Mouse (Mus musculus): ENCODE data around the gene Fermt3. TPM values are rescaled to one million over a fixed set of nuclear protein-coding genes. Genes with fewer than 3 reads are reported as not detected.
A peak's percentile ranks its signal among the peaks of the same experiment; 100 is the strongest.

Fermt3 gene
- polyA plus RNA-seq, 1 experiment from 2014 or later, result 8.0 TPM

DNA sequence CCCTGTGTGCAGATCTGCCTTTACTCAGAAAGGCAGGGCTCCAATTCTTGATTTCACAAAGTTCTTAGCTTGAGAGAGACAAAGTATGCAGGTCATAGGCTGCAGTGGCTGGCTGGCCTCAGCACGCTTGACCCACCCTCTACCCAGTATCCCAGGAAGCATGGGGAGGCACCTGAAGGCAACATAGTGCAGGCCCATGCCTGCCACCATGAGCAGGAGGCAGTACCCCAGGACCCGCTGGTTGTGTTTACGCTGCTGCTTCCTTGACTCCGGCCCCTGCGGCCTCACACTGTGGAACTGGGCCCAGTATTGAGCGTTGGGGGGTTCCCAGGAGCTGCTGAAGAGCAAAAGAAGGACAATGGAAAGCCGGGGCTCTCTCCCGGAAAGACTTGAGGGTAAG is 30.0 kb downstream of the Fermt3 start:
- no peak for ATAC-seq (replicated peaks; ENCODE audit: low FRiP score)

GRCm38 (mm10) chr19:6987904-6988285 is 31.4 kb downstream of the Fermt3 start:
- peak; percentile 4; the same call in 1 of the 2 replicates for ATAC-seq (replicated peaks; ENCODE audit: low FRiP score)
- Histone ChIP-seq H3K4me2 (ENCODE audit: low read depth, low read length, severe bottlenecking) (peak overlapping the region; percentile 96), H3K9me3 (ENCODE audit: control insufficient read depth, low read length) (no peaks in the 10 kb centered on the region), H3K27me3 (ENCODE audit: control insufficient read depth, insufficient read depth, low read length) (no peaks in the 10 kb centered on the region), H3K4me1 (replicated peaks; ENCODE audit: control insufficient read depth, insufficient read depth, low read length) (peaks cover 12% of the 10 kb centered on the region), H3K36me3 (ENCODE audit: control insufficient read depth, insufficient read depth, low read length) (peaks cover 3% of the 10 kb centered on the region; the same call in 1 of the 2 replicates), H3K9ac (ENCODE audit: low read length) (peak overlapping the region; percentile 89), H3K27ac (ENCODE audit: low read depth, low read length) (0 out of 2 replicates have a peak overlapping the region, but pooled peaks have one; percentile 12), H3K4me3 (ENCODE audit: low read depth, low read length) (peak overlapping the region; percentile 87)
- 8% methylated on average over 8 of the region's 8 CpGs for WGBS
- no peak for DNase-seq (ENCODE audit: low spot score)

More for the DNA sequence above, 30.0 kb downstream of the Fermt3 start:
- Histone ChIP-seq H3K4me1 (replicated peaks; ENCODE audit: control insufficient read depth, insufficient read depth, low read length) (peaks cover 16% of the 10 kb centered on the region), H3K9me3 (ENCODE audit: control insufficient read depth, low read length) (no peaks in the 10 kb centered on the region), H3K27ac (ENCODE audit: low read depth, low read length) (no peak overlapping the region), H3K4me2 (ENCODE audit: low read depth, low read length, severe bottlenecking) (no peak overlapping the region), H3K4me3 (ENCODE audit: low read depth, low read length) (no peak overlapping the region), H3K9ac (ENCODE audit: low read length) (no peak overlapping the region), H3K27me3 (ENCODE audit: control insufficient read depth, insufficient read depth, low read length) (no peaks in the 10 kb centered on the region), H3K36me3 (ENCODE audit: control insufficient read depth, insufficient read depth, low read length) (peaks cover 3% of the 10 kb centered on the region; the same call in 1 of the 2 replicates)
- no peak for DNase-seq (ENCODE audit: low spot score)
- WGBS, result 83% methylated on average over 8 of the region's 8 CpGs

GRCm38 (mm10) chr19:6987061-6987903 is 32.0 kb downstream of the Fermt3 start, which contains the start of gene Vegfb:
Vegfb (minus strand) TSS chr19:6987651.
- peak; percentile 60 for ATAC-seq (replicated peaks; ENCODE audit: low FRiP score)
- peak within 1 kb of the TSS; percentile 87 for H3K4me3 ChIP-seq (ENCODE audit: low read depth, low read length)
- peaks cover 3% of the 10 kb centered on the region; the same call in 1 of the 2 replicates for H3K36me3 ChIP-seq (ENCODE audit: control insufficient read depth, insufficient read depth, low read length)
- peaks cover 10% of the 10 kb centered on the region for H3K4me1 ChIP-seq (replicated peaks; ENCODE audit: control insufficient read depth, insufficient read depth, low read length)
- DNase-seq (ENCODE audit: low spot score), result peak; percentile 84
- peak within 1 kb of the TSS; percentile 96 for H3K4me2 ChIP-seq (ENCODE audit: low read depth, low read length, severe bottlenecking)
- peak within 1 kb of the TSS; percentile 89 for H3K9ac ChIP-seq (ENCODE audit: low read length)
- 1% methylated on average over 75 of the region's 85 CpGs for WGBS
- H3K9me3 ChIP-seq (ENCODE audit: control insufficient read depth, low read length), result no peaks in the 10 kb centered on the region
- no peaks in the 10 kb centered on the region for H3K27me3 ChIP-seq (ENCODE audit: control insufficient read depth, insufficient read depth, low read length)
- H3K27ac ChIP-seq (ENCODE audit: low read depth, low read length), result peak within 1 kb of the TSS; percentile 72

DNA sequence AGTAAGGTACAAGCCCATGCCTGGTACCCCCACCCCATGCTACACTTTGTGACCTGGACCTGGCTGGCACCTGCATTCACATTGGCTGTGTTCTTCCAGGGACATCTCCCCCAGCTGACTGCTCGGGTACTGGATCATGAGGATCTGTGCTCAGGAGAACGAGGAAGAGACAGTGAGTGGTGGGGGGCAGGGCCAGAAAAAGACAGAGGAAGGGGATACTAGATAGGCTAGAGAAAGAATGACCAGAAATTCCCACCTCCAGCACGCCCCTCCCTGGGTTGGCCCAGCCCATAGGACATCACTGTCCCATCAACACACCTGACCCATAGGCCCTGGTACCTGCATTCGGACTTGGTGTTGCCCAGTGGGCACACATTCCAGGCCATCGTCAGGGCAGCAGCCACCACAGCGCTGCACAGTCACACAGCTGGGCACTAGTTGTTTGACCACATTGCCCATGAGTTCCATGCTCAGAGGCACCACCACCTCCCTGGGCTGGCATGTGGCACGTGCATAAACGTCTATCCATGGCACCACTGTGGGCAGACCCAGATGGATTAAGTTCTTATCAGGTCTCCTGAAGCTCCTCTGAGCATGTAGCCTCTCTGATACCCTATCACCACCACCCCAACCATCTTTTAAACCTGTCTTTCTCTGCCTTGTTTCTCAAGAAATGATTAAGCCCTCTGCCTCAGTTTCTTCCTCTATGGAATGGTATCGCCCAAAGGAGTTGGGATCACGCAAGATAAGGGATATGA is 33.1 kb downstream of the Fermt3 start:
- no peak overlapping the region for H3K27ac ChIP-seq (ENCODE audit: low read depth, low read length)
- H3K4me2 ChIP-seq (ENCODE audit: low read depth, low read length, severe bottlenecking), result peak overlapping the region; percentile 96
- DNase-seq (ENCODE audit: low spot score) (no peak), ATAC-seq (replicated peaks; ENCODE audit: low FRiP score) (no peak)
- H3K4me1 ChIP-seq (replicated peaks; ENCODE audit: control insufficient read depth, insufficient read depth, low read length), result peaks cover 10% of the 10 kb centered on the region
- H3K9ac ChIP-seq (ENCODE audit: low read length), result peak overlapping the region; percentile 89
- WGBS, result 82% methylated on average over 10 of the region's 10 CpGs
- H3K36me3 ChIP-seq (ENCODE audit: control insufficient read depth, insufficient read depth, low read length), result peaks cover 3% of the 10 kb centered on the region; the same call in 1 of the 2 replicates
- peak overlapping the region; percentile 87 for H3K4me3 ChIP-seq (ENCODE audit: low read depth, low read length)
- H3K27me3 ChIP-seq (ENCODE audit: control insufficient read depth, insufficient read depth, low read length), result no peaks in the 10 kb centered on the region
- no peaks in the 10 kb centered on the region for H3K9me3 ChIP-seq (ENCODE audit: control insufficient read depth, low read length)

- WGBS, result 86% methylated on average over 19 of the region's 19 CpGs
- Histone ChIP-seq H3K36me3 (ENCODE audit: control insufficient read depth, insufficient read depth, low read length) (peaks cover 3% of the 10 kb centered on the region; the same call in 1 of the 2 replicates), H3K4me2 (ENCODE audit: low read depth, low read length, severe bottlenecking) (no peak overlapping the region), H3K4me1 (replicated peaks; ENCODE audit: control insufficient read depth, insufficient read depth, low read length) (peaks cover 10% of the 10 kb centered on the region), H3K4me3 (ENCODE audit: low read depth, low read length) (no peak overlapping the region), H3K9ac (ENCODE audit: low read length) (no peak overlapping the region), H3K27me3 (ENCODE audit: control insufficient read depth, insufficient read depth, low read length) (no peaks in the 10 kb centered on the region), H3K27ac (ENCODE audit: low read depth, low read length) (no peak overlapping the region), H3K9me3 (ENCODE audit: control insufficient read depth, low read length) (no peaks in the 10 kb centered on the region)
- no peak for DNase-seq (ENCODE audit: low spot score)
- ATAC-seq (replicated peaks; ENCODE audit: low FRiP score), result no peak
These were observed 34.0 kb downstream of the Fermt3 start for GRCm38 (mm10) chr19:6985300-6985699.

- WGBS, result 33% methylated on average over 5 of the region's 5 CpGs
- Histone ChIP-seq H3K4me2 (ENCODE audit: low read depth, low read length, severe bottlenecking) (no peak overlapping the region), H3K27me3 (ENCODE audit: control insufficient read depth, insufficient read depth, low read length) (no peaks in the 10 kb centered on the region), H3K9ac (ENCODE audit: low read length) (no peak overlapping the region), H3K36me3 (ENCODE audit: control insufficient read depth, insufficient read depth, low read length) (peaks cover 3% of the 10 kb centered on the region; the same call in 1 of the 2 replicates), H3K4me3 (ENCODE audit: low read depth, low read length) (no peak overlapping the region), H3K9me3 (ENCODE audit: control insufficient read depth, low read length) (no peaks in the 10 kb centered on the region), H3K27ac (ENCODE audit: low read depth, low read length) (no peak overlapping the region), H3K4me1 (replicated peaks; ENCODE audit: control insufficient read depth, insufficient read depth, low read length) (peaks cover 16% of the 10 kb centered on the region)
- ATAC-seq (replicated peaks; ENCODE audit: low FRiP score) (no peak), DNase-seq (ENCODE audit: low spot score) (no peak)
These were observed 35.6 kb downstream of the Fermt3 start for GRCm38 (mm10) chr19:6983621-6984020.

- Histone ChIP-seq H3K27ac (ENCODE audit: low read depth, low read length) (no peak overlapping the region), H3K4me2 (ENCODE audit: low read depth, low read length, severe bottlenecking) (no peak overlapping the region), H3K4me3 (ENCODE audit: low read depth, low read length) (no peak overlapping the region), H3K4me1 (replicated peaks; ENCODE audit: control insufficient read depth, insufficient read depth, low read length) (peaks cover 20% of the 10 kb centered on the region), H3K9ac (ENCODE audit: low read length) (no peak overlapping the region), H3K27me3 (ENCODE audit: control insufficient read depth, insufficient read depth, low read length) (no peaks in the 10 kb centered on the region), H3K36me3 (ENCODE audit: control insufficient read depth, insufficient read depth, low read length) (peaks cover 3% of the 10 kb centered on the region; the same call in 1 of the 2 replicates), H3K9me3 (ENCODE audit: control insufficient read depth, low read length) (no peaks in the 10 kb centered on the region)
- 88% methylated on average over 4 of the region's 4 CpGs for WGBS
- no peak for DNase-seq (ENCODE audit: low spot score)
- no peak for ATAC-seq (replicated peaks; ENCODE audit: low FRiP score)
These were observed 37.8 kb downstream of the Fermt3 start for GRCm38 (mm10) chr19:6981465-6981864.

DNA sequence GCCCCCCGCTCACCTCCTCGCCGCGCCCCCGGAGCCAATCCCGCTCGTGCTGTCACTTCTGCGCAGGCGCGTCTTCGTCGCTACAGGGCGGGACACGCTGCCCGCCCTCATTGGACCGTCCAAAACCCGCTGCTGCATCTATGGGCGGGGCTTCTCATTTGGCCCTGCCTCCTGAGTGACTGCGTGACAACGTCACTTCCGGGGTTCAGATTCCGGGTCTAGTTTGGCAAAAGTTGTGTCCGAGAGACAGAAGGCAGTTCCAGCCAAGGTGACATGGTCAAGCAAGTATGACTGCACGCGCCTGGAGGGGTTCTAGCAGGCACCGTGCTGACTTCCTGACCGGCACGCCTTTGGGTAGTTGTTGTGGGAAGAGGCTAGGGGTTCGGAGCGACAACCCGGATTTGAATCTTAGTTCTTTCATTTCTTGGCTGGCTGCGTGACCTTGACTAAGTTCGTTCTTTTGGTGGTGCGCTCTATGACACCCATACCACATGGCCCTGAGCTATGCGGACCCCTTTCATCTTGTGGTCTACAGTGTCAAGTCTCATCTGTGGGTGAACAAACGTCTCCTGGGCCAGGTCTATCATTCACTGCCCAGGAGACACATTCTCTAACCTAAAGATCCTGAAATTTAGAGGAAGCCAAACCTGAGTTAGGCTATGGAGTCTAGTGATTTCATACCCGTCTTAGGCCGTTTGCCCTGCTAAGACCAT is 38.7 kb downstream of the Fermt3 start, which contains the start of gene Fkbp2:
TSS of gene Fkbp2 (minus strand) at position 121 of the 713 bp plus-strand sequence.
- ATAC-seq (replicated peaks; ENCODE audit: low FRiP score), result peak; percentile 85
- Histone ChIP-seq H3K4me1 (replicated peaks; ENCODE audit: control insufficient read depth, insufficient read depth, low read length) (peaks cover 22% of the 10 kb centered on the region), H3K9me3 (ENCODE audit: control insufficient read depth, low read length) (no peaks in the 10 kb centered on the region), H3K27me3 (ENCODE audit: control insufficient read depth, insufficient read depth, low read length) (no peaks in the 10 kb centered on the region), H3K4me3 (ENCODE audit: low read depth, low read length) (peak within 1 kb of the TSS; percentile 42), H3K9ac (ENCODE audit: low read length) (peak within 1 kb of the TSS; percentile 77), H3K36me3 (ENCODE audit: control insufficient read depth, insufficient read depth, low read length) (peaks cover 3% of the 10 kb centered on the region; the same call in 1 of the 2 replicates), H3K27ac (ENCODE audit: low read depth, low read length) (peak within 1 kb of the TSS; percentile 86), H3K4me2 (ENCODE audit: low read depth, low read length, severe bottlenecking) (peak within 1 kb of the TSS; percentile 67)
- DNase-seq (ENCODE audit: low spot score), result peak; percentile 98
- WGBS, result 2% methylated on average over 38 of the region's 38 CpGs

Measured in forebrain, embryonic 11.5 days (tissue).